Mouse (Mus musculus) lung, postnatal 25 days (tissue): ENCODE measurements around the gene Nxnl1.
"Not testable (repeated sequence)": the region's sequence is repeated elsewhere in the genome, so short reads cannot be mapped to it uniquely, and the experiment has no call there.

ENCODE experiments used
- DNase-seq: peaks from one replicate; pipeline ENCODE4 v3.0.0; 2022; ENCODE audit warnings: low spot score

Gene Nxnl1

DNA sequence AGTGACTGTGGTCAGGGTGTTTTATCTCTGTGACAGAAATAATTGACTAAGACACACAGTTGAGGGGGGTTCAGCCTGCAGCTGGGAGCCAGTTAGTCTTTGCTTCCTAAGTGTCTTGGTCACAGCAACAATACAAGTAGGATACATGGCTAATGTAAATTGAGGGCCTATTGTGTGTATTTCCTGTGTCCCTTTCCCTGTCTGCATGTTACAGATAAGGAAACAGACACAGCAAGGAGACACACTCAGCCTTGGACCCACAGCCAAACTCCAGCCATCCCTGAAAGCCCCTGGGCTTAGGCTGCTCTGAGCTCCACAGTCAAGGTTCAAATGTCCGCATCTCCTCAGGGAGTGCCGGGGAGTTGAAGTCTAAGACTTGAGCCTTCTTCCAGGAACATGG lies 11.8 kb downstream of the Nxnl1 start:
- DNase-seq = no peak

- DNase-seq = no peak
Measured at GRCm38 (mm10) chr8:71554001-71554400, 12.4 kb downstream of the Nxnl1 start.

DNA sequence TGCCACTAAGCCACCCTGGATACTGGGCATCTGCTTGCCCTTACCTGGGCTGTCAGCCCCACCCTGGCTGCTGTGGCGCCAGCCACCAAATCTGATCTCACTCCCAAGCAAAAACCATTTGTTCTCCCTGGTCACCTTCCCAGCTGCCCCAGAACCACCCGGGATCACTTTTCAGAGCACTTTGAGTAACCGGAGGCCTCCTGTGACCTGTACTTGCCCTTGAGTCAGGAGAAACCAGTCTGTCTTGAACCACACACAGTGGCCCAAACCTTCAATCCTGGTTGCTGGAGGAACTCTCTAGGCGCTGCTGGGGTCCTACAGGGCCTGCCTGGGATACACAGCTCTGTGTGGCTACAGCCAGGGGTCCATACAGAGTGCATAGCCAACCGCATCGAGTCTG lies 13.6 kb downstream of the Nxnl1 start:
- DNase-seq = no peak

- DNase-seq = no peak
Measured at GRCm38 (mm10) chr8:71550754-71551153, 15.6 kb downstream of the Nxnl1 start.

- DNase-seq = no peak
Measured at GRCm38 (mm10) chr8:71547590-71547989, 18.8 kb downstream of the Nxnl1 start.

- no peak for DNase-seq
Measured at GRCm38 (mm10) chr8:71545053-71545452, 21.3 kb downstream of the Nxnl1 start.

DNA sequence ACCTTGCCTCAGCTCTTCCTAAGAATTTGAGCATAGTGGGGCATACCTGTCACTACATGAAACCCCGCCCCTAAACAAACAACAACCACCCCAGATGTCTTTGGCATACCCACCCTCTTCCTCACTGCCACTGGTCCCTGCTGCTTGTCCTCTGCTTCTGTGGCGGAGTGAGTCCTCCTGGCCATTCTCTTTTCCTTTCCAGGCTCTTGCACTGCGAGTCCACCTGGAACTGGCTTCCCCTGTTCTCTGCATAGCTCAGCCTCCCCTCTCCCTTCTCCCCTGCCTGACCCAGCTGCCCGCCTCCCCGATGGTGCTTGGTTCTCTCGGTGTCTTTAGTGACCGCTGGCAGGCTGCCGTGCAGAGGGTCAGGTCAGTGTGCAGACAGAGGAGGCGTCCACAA lies 22.6 kb downstream of the Nxnl1 start:
- no peak for DNase-seq

GRCm38 (mm10) chr8:71542632-71543343 lies 23.6 kb downstream of the Nxnl1 start, which contains the start of gene Mvb12a:
Mvb12a (plus strand) TSS chr8:71542922.
- DNase-seq = peak; percentile 99

- peak; percentile 96 for DNase-seq
Measured at GRCm38 (mm10) chr8:71537028-71537867, 29.2 kb downstream of the Nxnl1 start, which contains the start of gene Bst2. Bst2 (minus strand) TSS chr8:71537456.

DNA sequence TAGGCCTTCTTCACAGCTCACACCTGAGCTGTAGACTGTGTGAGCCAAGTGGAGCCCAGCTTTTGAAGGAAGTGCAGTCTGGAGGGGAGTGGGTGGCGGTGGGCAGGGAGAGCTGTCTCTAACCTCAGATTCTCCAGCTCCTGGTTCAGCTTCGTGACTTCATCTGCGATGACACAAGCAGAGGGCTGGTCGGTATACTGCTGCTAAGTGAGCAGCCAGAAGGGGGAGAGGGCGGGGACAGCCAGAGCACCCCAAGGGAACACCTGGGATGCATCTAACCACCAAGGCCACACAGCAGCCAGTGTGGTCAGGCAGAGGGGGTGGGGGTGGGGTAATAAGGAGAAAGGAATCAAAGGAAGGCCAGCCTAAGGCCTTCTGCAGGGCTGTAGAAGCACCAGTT lies 30.7 kb downstream of the Nxnl1 start:
- no peak for DNase-seq

- no peak for DNase-seq
Measured at GRCm38 (mm10) chr8:71534263-71534810, 32.1 kb downstream of the Nxnl1 start.

GRCm38 (mm10) chr8:71530735-71531467 lies 35.5 kb downstream of the Nxnl1 start:
- DNase-seq = not testable (repeated sequence)

GRCm38 (mm10) chr8:71528362-71529073 lies 37.9 kb downstream of the Nxnl1 start:
- DNase-seq = peak; percentile 66

DNA sequence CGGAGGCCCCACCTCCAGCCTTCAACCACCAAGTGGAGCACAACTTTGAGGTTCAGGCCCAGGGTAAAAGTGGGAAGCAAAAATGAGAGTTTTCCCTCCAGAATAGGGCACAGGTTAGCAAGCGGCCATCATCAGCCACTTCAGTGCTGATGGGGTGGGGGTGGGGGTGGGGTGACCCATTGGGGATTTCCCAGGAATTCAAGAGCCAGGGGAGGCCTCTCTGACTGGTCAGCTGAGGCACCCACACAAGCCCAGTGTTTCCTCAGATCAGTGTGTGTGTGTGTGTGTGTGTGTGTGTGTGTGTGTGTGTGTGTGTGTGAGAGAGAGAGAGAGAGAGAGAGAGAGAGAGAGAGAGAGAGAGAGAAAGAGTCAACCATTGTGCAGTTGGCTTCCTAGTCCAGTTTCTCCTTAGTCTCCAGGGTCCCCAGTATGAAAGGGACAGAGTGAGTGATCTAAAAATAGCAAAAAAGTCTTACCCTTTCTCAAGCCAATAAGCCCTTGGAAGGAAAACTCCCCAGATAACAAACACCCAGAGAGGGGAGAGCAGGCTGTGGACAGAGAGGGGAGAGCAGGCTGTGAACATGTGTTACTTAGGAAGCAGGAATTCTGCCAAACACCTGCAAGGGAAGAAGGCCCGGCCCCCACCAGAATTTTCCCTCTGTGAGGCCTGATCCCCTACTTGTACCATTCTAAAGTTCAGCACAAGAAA lies 39.1 kb downstream of the Nxnl1 start:
- no peak for DNase-seq

DNA sequence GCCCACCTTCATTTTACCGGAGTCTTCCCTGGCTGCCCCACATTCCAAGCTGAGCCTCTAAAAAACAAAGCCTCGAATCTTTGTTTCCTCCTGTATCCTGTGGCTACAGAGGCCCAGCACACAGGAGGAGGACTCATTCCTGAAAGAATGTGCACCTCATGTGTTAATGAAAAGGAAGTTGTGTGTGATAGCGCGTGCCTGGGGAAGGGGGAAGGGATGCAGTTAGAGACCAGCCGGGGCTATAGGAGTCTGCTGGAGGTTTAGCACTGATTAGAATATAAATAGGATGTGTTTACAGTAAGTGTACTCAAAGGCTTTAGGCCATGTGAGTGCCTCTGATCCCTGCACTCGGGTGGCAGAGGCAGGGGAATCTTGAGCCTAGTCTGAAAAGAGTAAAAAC lies 40.1 kb downstream of the Nxnl1 start:
- no peak for DNase-seq

GRCm38 (mm10) chr8:71525226-71526050 lies 41.0 kb downstream of the Nxnl1 start, which contains the start of gene Ccdc194:
Ccdc194 (minus strand) TSS chr8:71525711.
- no peak for DNase-seq

DNA sequence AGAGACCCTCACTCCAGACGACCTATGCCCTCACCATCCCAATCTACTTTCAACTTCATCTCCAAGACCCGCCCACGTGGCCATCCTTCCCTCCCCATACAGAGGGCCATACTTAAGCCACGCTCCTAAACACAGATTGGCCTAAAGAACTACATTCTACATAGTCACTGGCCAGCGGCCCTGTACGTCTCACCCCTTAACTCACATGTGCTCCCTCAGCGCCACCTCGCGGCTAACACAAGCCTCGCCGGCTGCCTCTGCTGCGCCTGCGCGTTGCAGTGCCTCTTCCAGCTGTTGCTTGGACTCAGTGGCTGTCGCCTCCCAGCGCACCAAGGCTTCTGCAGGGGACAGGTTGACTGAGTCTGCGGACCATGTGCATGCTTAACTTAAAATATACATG lies 44.8 kb downstream of the Nxnl1 start:
- peak; percentile 94 for DNase-seq

DNA sequence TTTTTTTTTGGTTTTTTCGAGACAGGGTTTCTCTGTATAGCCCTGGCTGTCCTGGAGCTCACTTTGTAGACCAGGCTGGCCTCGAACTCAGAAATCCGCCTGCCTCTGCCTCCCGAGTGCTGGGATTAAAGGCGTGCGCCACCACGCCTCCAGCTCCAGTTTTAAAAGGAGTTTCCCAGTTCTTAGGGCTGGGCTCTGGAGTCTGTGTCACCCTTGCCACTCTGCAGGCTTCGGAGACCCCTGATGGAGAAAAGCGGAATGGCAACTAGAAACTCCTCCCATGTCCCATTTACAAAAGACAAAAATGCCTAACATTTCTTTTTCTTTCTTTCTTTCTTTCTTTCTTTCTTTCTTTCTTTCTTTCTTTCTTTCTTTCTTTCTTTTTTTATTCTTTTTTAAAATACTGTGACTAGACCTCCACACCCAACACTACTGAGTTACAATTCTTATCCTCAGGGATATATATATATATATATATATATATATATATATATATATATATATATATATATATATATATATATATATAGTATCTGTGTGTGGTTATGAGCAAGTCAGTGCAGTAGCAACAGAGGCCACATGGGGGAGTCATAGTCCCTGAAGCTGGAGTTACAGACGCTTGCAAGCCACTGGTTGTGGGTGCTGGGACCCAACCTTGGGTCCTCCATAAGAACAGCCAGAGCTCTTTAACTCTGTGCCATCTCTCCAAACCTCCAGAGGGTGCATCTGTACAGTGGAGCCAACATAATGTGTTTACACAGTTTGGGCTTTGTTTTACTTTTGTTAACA lies 47.2 kb downstream of the Nxnl1 start:
- peak; percentile 72 for DNase-seq

- peak; percentile 69 for DNase-seq
Measured at GRCm38 (mm10) chr8:71516786-71517185, 49.6 kb downstream of the Nxnl1 start.
